Mouse (Mus musculus) adrenal gland, postnatal 14 days (tissue): ENCODE results near the gene Slc31a1. TPM values are rescaled to one million over a fixed set of nuclear protein-coding genes. Genes with fewer than 3 reads are reported as not detected.

Experiments used
- total RNA-seq: library from RNA; stranded (reverse); gene quantifications from 2 replicates; pipeline ENCODE4 v1.2.3, GENCODE M21; 2021

Gene Slc31a1
- total RNA-seq, 1 experiment from 2014 or later = 58.8 TPM

Other genes with a start within 250 kb of the Slc31a1 start
- not detected in 2 replicates for gene Mup21, start 209.9 kb upstream of the Slc31a1 start, total RNA-seq
- gene Zfp37, start 129.7 kb upstream of the Slc31a1 start, total RNA-seq = 5.2 and 6.9 TPM in 2 replicates
- 17.7 and 19.5 TPM in 2 replicates for gene Slc31a2, start 98.2 kb upstream of the Slc31a1 start, total RNA-seq
- gene Fkbp15, start 179 bp upstream of the Slc31a1 start, total RNA-seq = 33.5 and 35.6 TPM in 2 replicates
- 67.1 and 70.0 TPM in 2 replicates for gene Cdc26, start 47.9 kb downstream of the Slc31a1 start, total RNA-seq
- gene Prpf4, start 48.1 kb downstream of the Slc31a1 start, total RNA-seq = 21.4 and 26.3 TPM in 2 replicates
- gene Rnf183, start 74.5 kb downstream of the Slc31a1 start, total RNA-seq = not detected in 2 replicates
- gene Wdr31, start 110.2 kb downstream of the Slc31a1 start, total RNA-seq = 1.7 and 2.0 TPM in 2 replicates
- 1.1 and 1.3 TPM in 2 replicates for gene Bspry, start 119.3 kb downstream of the Slc31a1 start, total RNA-seq
- 16.2 and 22.7 TPM in 2 replicates for gene Hdhd3, start 142.7 kb downstream of the Slc31a1 start, total RNA-seq
- gene Alad, start 159.2 kb downstream of the Slc31a1 start, total RNA-seq = 90.0 and 110 TPM in 2 replicates
- gene Pole3, start 164.3 kb downstream of the Slc31a1 start, total RNA-seq = 43.9 and 46.4 TPM in 2 replicates
- 0.19 and 0.26 TPM in 2 replicates for gene 4933430I17Rik, start 164.6 kb downstream of the Slc31a1 start, total RNA-seq
- gene Rgs3, start 199.1 kb downstream of the Slc31a1 start, total RNA-seq = 46.7 and 69.3 TPM in 2 replicates